Mouse (Mus musculus): ENCODE measurements around the gene Kif19a. TPM values are rescaled to one million over a fixed set of nuclear protein-coding genes. Genes with fewer than 3 reads are reported as not detected.

Kif19a gene
- polyA plus RNA-seq, 1 experiment from 2014 or later, result 0.66 TPM

- peak overlapping the region; percentile 82 for H3K27ac ChIP-seq (ENCODE audit: low read length)
- ATAC-seq, result peak; percentile 90
- H3K9ac ChIP-seq (replicated peaks; ENCODE audit: low read depth, low read length), result no peak overlapping the region
Observed at GRCm38 (mm10) chr11:114822727-114823126, 57.5 kb downstream of the Kif19a start.

GRCm38 (mm10) chr11:114823199-114823725 is 58.1 kb downstream of the Kif19a start:
- no peaks in the 10 kb centered on the region for H3K9me3 ChIP-seq (ENCODE audit: control insufficient read depth, low read length)
- peaks cover 22% of the 10 kb centered on the region for H3K4me1 ChIP-seq (replicated peaks; ENCODE audit: control insufficient read depth, insufficient read depth, low read length)
- no peak overlapping the region for H3K9ac ChIP-seq (replicated peaks; ENCODE audit: low read depth, low read length)
- 0 out of 2 replicates have a peak overlapping the region, but pooled peaks have one; percentile 10 for H3K4me2 ChIP-seq (ENCODE audit: low read length)
- H3K4me3 ChIP-seq (replicated peaks; ENCODE audit: low read length), result no peak overlapping the region
- peak; percentile 29 for ATAC-seq
- peak overlapping the region; percentile 82 for H3K27ac ChIP-seq (ENCODE audit: low read length)
- WGBS, result 2% methylated on average over 11 of the region's 11 CpGs
- H3K36me3 ChIP-seq (ENCODE audit: control insufficient read depth, insufficient read depth), result no peaks in the 10 kb centered on the region
- H3K27me3 ChIP-seq (replicated peaks; ENCODE audit: control insufficient read depth, insufficient read depth, low read length), result no peaks in the 10 kb centered on the region

More at GRCm38 (mm10) chr11:114822727-114823126, 57.5 kb downstream of the Kif19a start:
- no peak overlapping the region; the same call in 1 of the 2 replicates for H3K4me2 ChIP-seq (ENCODE audit: low read length)
- no peaks in the 10 kb centered on the region for H3K9me3 ChIP-seq (ENCODE audit: control insufficient read depth, low read length)
- H3K36me3 ChIP-seq (ENCODE audit: control insufficient read depth, insufficient read depth), result no peaks in the 10 kb centered on the region
- 25% methylated on average over 12 of the region's 12 CpGs for WGBS
- H3K4me3 ChIP-seq (replicated peaks; ENCODE audit: low read length), result no peak overlapping the region
- peaks cover 20% of the 10 kb centered on the region for H3K4me1 ChIP-seq (replicated peaks; ENCODE audit: control insufficient read depth, insufficient read depth, low read length)
- H3K27me3 ChIP-seq (replicated peaks; ENCODE audit: control insufficient read depth, insufficient read depth, low read length), result no peaks in the 10 kb centered on the region

- H3K27ac ChIP-seq (ENCODE audit: low read length), result no peak overlapping the region
- no peak for ATAC-seq
- WGBS, result 77% methylated on average over 5 of the region's 5 CpGs
Observed at GRCm38 (mm10) chr11:114826686-114827085, 61.5 kb downstream of the Kif19a start.

GRCm38 (mm10) chr11:114829499-114830432 is 64.6 kb downstream of the Kif19a start:
- Histone ChIP-seq H3K9me3 (ENCODE audit: control insufficient read depth, low read length) (no peaks in the 10 kb centered on the region), H3K4me1 (replicated peaks; ENCODE audit: control insufficient read depth, insufficient read depth, low read length) (peaks cover 23% of the 10 kb centered on the region), H3K36me3 (ENCODE audit: control insufficient read depth, insufficient read depth) (no peaks in the 10 kb centered on the region), H3K9ac (replicated peaks; ENCODE audit: low read depth, low read length) (peak overlapping the region; percentile 19; the same call in 1 of the 2 replicates), H3K27ac (ENCODE audit: low read length) (peak overlapping the region; percentile 15; the same call in 1 of the 2 replicates), H3K4me3 (replicated peaks; ENCODE audit: low read length) (no peak overlapping the region), H3K4me2 (ENCODE audit: low read length) (peak overlapping the region; percentile 32), H3K27me3 (replicated peaks; ENCODE audit: control insufficient read depth, insufficient read depth, low read length) (no peaks in the 10 kb centered on the region)
- 5% methylated on average over 24 of the region's 24 CpGs for WGBS
- ATAC-seq, result peak; percentile 49

More at GRCm38 (mm10) chr11:114826686-114827085, 61.5 kb downstream of the Kif19a start:
- Histone ChIP-seq H3K4me3 (replicated peaks; ENCODE audit: low read length) (no peak overlapping the region), H3K9ac (replicated peaks; ENCODE audit: low read depth, low read length) (no peak overlapping the region), H3K9me3 (ENCODE audit: control insufficient read depth, low read length) (no peaks in the 10 kb centered on the region), H3K36me3 (ENCODE audit: control insufficient read depth, insufficient read depth) (no peaks in the 10 kb centered on the region), H3K27me3 (replicated peaks; ENCODE audit: control insufficient read depth, insufficient read depth, low read length) (no peaks in the 10 kb centered on the region), H3K4me2 (ENCODE audit: low read length) (no peak overlapping the region), H3K4me1 (replicated peaks; ENCODE audit: control insufficient read depth, insufficient read depth, low read length) (peaks cover 40% of the 10 kb centered on the region)

- no peaks in the 10 kb centered on the region for H3K27me3 ChIP-seq (replicated peaks; ENCODE audit: control insufficient read depth, insufficient read depth, low read length)
- no peak overlapping the region for H3K4me3 ChIP-seq (replicated peaks; ENCODE audit: low read length)
- no peak for ATAC-seq
- H3K9me3 ChIP-seq (ENCODE audit: control insufficient read depth, low read length), result no peaks in the 10 kb centered on the region
- H3K36me3 ChIP-seq (ENCODE audit: control insufficient read depth, insufficient read depth), result no peaks in the 10 kb centered on the region
- H3K4me1 ChIP-seq (replicated peaks; ENCODE audit: control insufficient read depth, insufficient read depth, low read length), result peaks cover 23% of the 10 kb centered on the region
- no peak overlapping the region for H3K9ac ChIP-seq (replicated peaks; ENCODE audit: low read depth, low read length)
- 17% methylated on average over 8 of the region's 8 CpGs for WGBS
- no peak overlapping the region for H3K27ac ChIP-seq (ENCODE audit: low read length)
- no peak overlapping the region for H3K4me2 ChIP-seq (ENCODE audit: low read length)
Observed at GRCm38 (mm10) chr11:114830433-114830773, 65.2 kb downstream of the Kif19a start.

GRCm38 (mm10) chr11:114833166-114833565 is 68.0 kb downstream of the Kif19a start:
- peaks cover 22% of the 10 kb centered on the region for H3K4me1 ChIP-seq (replicated peaks; ENCODE audit: control insufficient read depth, insufficient read depth, low read length)
- H3K4me2 ChIP-seq (ENCODE audit: low read length), result no peak overlapping the region
- ATAC-seq, result no peak
- no peaks in the 10 kb centered on the region for H3K9me3 ChIP-seq (ENCODE audit: control insufficient read depth, low read length)
- H3K27ac ChIP-seq (ENCODE audit: low read length), result no peak overlapping the region
- no peaks in the 10 kb centered on the region for H3K27me3 ChIP-seq (replicated peaks; ENCODE audit: control insufficient read depth, insufficient read depth, low read length)
- no peak overlapping the region for H3K4me3 ChIP-seq (replicated peaks; ENCODE audit: low read length)
- H3K36me3 ChIP-seq (ENCODE audit: control insufficient read depth, insufficient read depth), result no peaks in the 10 kb centered on the region
- H3K9ac ChIP-seq (replicated peaks; ENCODE audit: low read depth, low read length), result no peak overlapping the region
- 59% methylated on average over 5 of the region's 5 CpGs for WGBS

Other genes with a start within 250 kb of the Kif19a start
- 637 and 697 TPM in 2 replicates for gene Rpl38, start 96.9 kb upstream of the Kif19a start, polyA plus RNA-seq (2015; fragmentation: Nextera tagmentation; extraction: Ambion mirVana)
- 25.1 and 27.5 TPM in 2 replicates for gene Ttyh2, start 90.0 kb upstream of the Kif19a start, polyA plus RNA-seq (2015; fragmentation: Nextera tagmentation; extraction: Ambion mirVana)
- gene Dnaic2, start 38.0 kb upstream of the Kif19a start, polyA plus RNA-seq (2015; fragmentation: Nextera tagmentation; extraction: Ambion mirVana), result 1.5 and 2.0 TPM in 2 replicates
- 18.5 and 19.4 TPM in 2 replicates for gene Btbd17, start 30.6 kb downstream of the Kif19a start, polyA plus RNA-seq (2015; fragmentation: Nextera tagmentation; extraction: Ambion mirVana)
- gene Gpr142, start 33.5 kb downstream of the Kif19a start, polyA plus RNA-seq (2015; fragmentation: Nextera tagmentation; extraction: Ambion mirVana), result not detected in 2 replicates
- 6.1 and 7.0 TPM in 2 replicates for gene Gprc5c, start 85.8 kb downstream of the Kif19a start, polyA plus RNA-seq (2015; fragmentation: Nextera tagmentation; extraction: Ambion mirVana)
- gene Cd300a, start 124.7 kb downstream of the Kif19a start, polyA plus RNA-seq (2015; fragmentation: Nextera tagmentation; extraction: Ambion mirVana), result 0.94 and 0.95 TPM in 2 replicates
- gene Cd300lb, start 169.0 kb downstream of the Kif19a start, polyA plus RNA-seq (2015; fragmentation: Nextera tagmentation; extraction: Ambion mirVana), result 0.08 TPM in 1 of 2 replicates, not detected in the other
- not detected in 2 replicates for gene Cd300c, start 203.8 kb downstream of the Kif19a start, polyA plus RNA-seq (2015; fragmentation: Nextera tagmentation; extraction: Ambion mirVana)
- gene Cd300ld, start 224.5 kb downstream of the Kif19a start, polyA plus RNA-seq (2015; fragmentation: Nextera tagmentation; extraction: Ambion mirVana), result not detected in 2 replicates
- gene Cd300c2, start 236.5 kb downstream of the Kif19a start, polyA plus RNA-seq (2015; fragmentation: Nextera tagmentation; extraction: Ambion mirVana), result 0.61 and 1.4 TPM in 2 replicates

All from forebrain, embryonic 16.5 days (tissue).